Mouse (Mus musculus) embryonic fibroblast, embryonic 13.5 days (primary cell): ENCODE results near the gene Il17f.

ENCODE experiments used
- CTCF ChIP-seq: IDR thresholded peaks from 2 replicates; pipeline ENCODE4 v1.5.1; 2011; ENCODE audit warnings: mild to moderate bottlenecking, control low read depth, low read length, moderate library complexity, borderline replicate concordance; ENCODE audit not compliant: insufficient read depth
- POLR2A ChIP-seq: IDR thresholded peaks from 2 replicates; pipeline ENCODE4 v1.6.1; 2011; ENCODE audit warnings: low read depth, mild to moderate bottlenecking, control low read depth, low read length, moderate library complexity

DNA sequence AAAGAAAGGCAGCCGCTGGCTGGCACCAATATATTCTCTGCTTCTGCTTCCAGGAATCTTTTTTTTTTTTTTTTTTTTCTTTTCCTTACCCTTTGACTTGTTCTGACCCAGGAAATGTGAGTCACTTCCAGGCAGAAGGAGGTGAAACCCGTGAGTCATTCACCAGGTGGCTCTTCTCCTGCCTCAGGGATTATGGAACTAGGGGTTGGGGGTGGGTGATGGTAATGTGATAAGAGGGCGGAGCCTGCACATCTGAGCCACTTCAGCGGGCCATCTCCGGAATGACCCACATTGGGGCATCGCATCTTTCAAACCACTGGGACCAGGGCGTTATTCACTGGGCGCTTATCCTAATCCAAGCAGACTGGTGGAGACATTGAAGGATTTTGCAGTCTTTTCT is 3.4 kb downstream of the Il17f start:
- TF ChIP-seq POLR2A (no peak), CTCF (no peak)
